Comparison of ENCODE assay signal across 9 mouse cellular contexts in genomic region chr4:126655356-126655755, GRCm38 (mm10). TPM values are rescaled to one million over a fixed set of nuclear protein-coding genes. Genes with fewer than 3 reads are reported as not detected.
DNase-seq lines count a peak whose midpoint lies in the region; ATAC-seq and TF ChIP-seq lines count a peak whose summit lies in the region.
"Had no signal": no experiment of that assay in that cellular context is flagged by ENCODE, and none has a peak within 500 bp of the region (broad histone marks: within the 10 kb centered on the region; RNA-seq: fewer than 3 reads in every experiment).

No protein-coding gene starts in this region.

- H3K27ac ChIP-seq in kidney, embryonic 14.5 days (ENCODE audit: low read depth, low read length) = no peak overlapping the region
- H3K27ac ChIP-seq: gastrocnemius, adult 2 months had no signal

- H3K4me2 ChIP-seq in kidney, embryonic 14.5 days (replicated peaks; ENCODE audit: low read depth, low read length) = no peak overlapping the region
- H3K4me2 ChIP-seq in myocyte (ENCODE audit: low read depth) = no peak overlapping the region

- no peak overlapping the region for H3K4me3 ChIP-seq in kidney, embryonic 14.5 days (ENCODE audit: low read length)
- H3K4me3 ChIP-seq in myocyte = no peak overlapping the region
- H3K4me3 ChIP-seq: gastrocnemius, adult 2 months had no signal

- no peak for DNase-seq in kidney, adult 8-10 months
- peak; percentile 16 for DNase-seq in Muller cell, postnatal 12 days (ENCODE audit: inconsistent ontology term)
- DNase-seq in embryo, embryonic 9.5 days (ENCODE audit: extremely low spot score) = peak; percentile 81
- no peak for DNase-seq in urinary bladder, postnatal 10 days (ENCODE audit: low spot score)
- no peak for DNase-seq in adrenal gland, postnatal 25 days
- DNase-seq: gastrocnemius, adult 2 months had no signal

- H3K9me3 ChIP-seq in kidney, embryonic 14.5 days (ENCODE audit: control insufficient read depth, low read length) = no peaks in the 10 kb centered on the region

- no peaks in the 10 kb centered on the region for H3K79me2 ChIP-seq in myocyte (ENCODE audit: control insufficient read depth, insufficient read depth)

- no peaks in the 10 kb centered on the region for H3K27me3 ChIP-seq in kidney, embryonic 14.5 days (ENCODE audit: control insufficient read depth, insufficient read depth, low read length)
- H3K27me3 ChIP-seq in myocyte (ENCODE audit: control insufficient read depth, insufficient read depth, insufficient read length) = peaks cover 68% of the 10 kb centered on the region

- WGBS in kidney, embryonic 14.5 days = 9% methylated on average over 9 of the region's 9 CpGs

- no peak overlapping the region for H3K9ac ChIP-seq in kidney, embryonic 14.5 days (ENCODE audit: low read depth, low read length)

- TF ChIP-seq POLR2A in myocyte (IDR thresholded peaks at IDR 0.05; ENCODE audit: insufficient read length, low read depth) = no peak

- no peaks in the 10 kb centered on the region for H3K4me1 ChIP-seq in kidney, embryonic 14.5 days (ENCODE audit: control insufficient read depth, insufficient read depth, low read length)

- ATAC-seq in kidney, embryonic 14.5 days (ENCODE audit: low FRiP score, low TSS enrichment) = peak; percentile 84
- ATAC-seq in cerebellum, adult (ENCODE audit: insufficient number of reproducible peaks, low FRiP score, low TSS enrichment) = no peak

- H3ac ChIP-seq in myocyte (ENCODE audit: control insufficient read depth, insufficient read length) = no peak overlapping the region

- H3K36me3 ChIP-seq in kidney, embryonic 14.5 days (ENCODE audit: control insufficient read depth, insufficient read depth, low read length) = no peaks in the 10 kb centered on the region
- H3K36me3 ChIP-seq in myocyte (ENCODE audit: control insufficient read depth, insufficient read depth) = no peaks in the 10 kb centered on the region

TF ChIP-seq in myocyte, 11 proteins besides CTCF, POLR2A, EP300 and RAD21:
- TF ChIP-seq TCF12 (IDR thresholded peaks at IDR 0.05; ENCODE audit: insufficient read depth, poor library complexity, severe bottlenecking) (no peak), MYOG (IDR thresholded peaks at IDR 0.05; ENCODE audit: control insufficient read depth in 1 of 3, insufficient read depth in 1 of 3, insufficient read length in 2 of 3, low read depth in 2 of 3) (no peak), MAX (IDR thresholded peaks at IDR 0.05; ENCODE audit: low read depth) (no peak), REST (IDR thresholded peaks at IDR 0.05; ENCODE audit: insufficient read depth, insufficient read length) (peak; percentile 91)
TF ChIP-seq in myocyte: peak in this region for 1.

RNA-seq across cellular contexts. Expression of gene Psmb2, which starts 22.1 kb away (rescaled TPM):
- 510 and 601 TPM in 2 replicates for polyA plus RNA-seq in kidney, embryonic 14.5 days (2014; fragmentation: Nextera tagmentation; extraction: Ambion mirVana)
- 236 TPM for polyA plus RNA-seq in myocyte (2012; fragmentation: generic; extraction: Trizol)
- 149 and 179 TPM in 2 replicates for total RNA-seq in adrenal gland, postnatal 25 days (2021)

RNA-seq across cellular contexts. Expression of gene 5730409E04Rik, which starts 45.7 kb away (rescaled TPM):
- 2.4 and 2.6 TPM in 2 replicates for polyA plus RNA-seq in kidney, embryonic 14.5 days (2014; fragmentation: Nextera tagmentation; extraction: Ambion mirVana)
- 1.8 TPM for polyA plus RNA-seq in myocyte (2012; fragmentation: generic; extraction: Trizol)
- total RNA-seq in adrenal gland, postnatal 25 days (2021) = 13.7 and 17.4 TPM in 2 replicates

Comparison
In these comparisons a context has a peak if more than half of its experiments do, and no peak if none do; other contexts are left out.
1. DNase-seq: peak in Muller cell, postnatal 12 days (single experiment) and embryo, embryonic 9.5 days (single experiment); none in kidney, adult 8-10 months (0 of 2), urinary bladder, postnatal 10 days (single experiment) and adrenal gland, postnatal 25 days (single experiment).